Mouse (Mus musculus): ENCODE results near the gene Gtf3c5.

DNA sequence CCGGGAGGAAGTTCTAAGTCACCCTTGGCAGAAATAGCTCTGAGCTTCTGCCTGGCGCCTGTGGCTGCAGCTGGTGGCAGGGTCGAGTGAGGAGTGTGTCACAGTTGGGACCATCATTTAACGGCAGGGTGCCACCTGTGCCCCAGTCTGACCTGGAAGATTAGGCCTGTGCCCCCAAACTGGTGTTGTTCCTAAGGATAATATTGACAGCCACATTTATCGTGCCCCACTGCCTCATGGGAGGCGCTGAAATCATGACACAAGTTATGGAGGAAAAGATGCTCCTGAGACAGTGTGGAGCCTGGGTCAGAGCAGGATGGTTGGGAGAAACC lies 16.0 kb upstream of the Gtf3c5 start:
- TF ChIP-seq GATA1 (IDR thresholded peaks at IDR 0.05; ENCODE audit: borderline replicate concordance, low read length) (no peak), FLI1 (IDR thresholded peaks at IDR 0.05; ENCODE audit: low read length) (no peak)

Measured in megakaryocyte, embryonic 14.5 days (primary cell).